Mouse (Mus musculus) MEL (cell line): ENCODE results near the gene Olfr1507. TPM values are rescaled to one million over a fixed set of nuclear protein-coding genes. Genes with fewer than 3 reads are reported as not detected.

ENCODE experiments used
- polyA plus RNA-seq, 2 experiments: library from polyadenylated mRNA; stranded (reverse) in 1 of 2; unstranded in 1 of 2; fragments of >175 nt in 1 of 2; fragments of >200 nt in 1 of 2; gene quantifications; 2 replicates each; pipeline versions ENCODE4 v1.2.1 to v1.2.4; 2012; ENCODE audit warnings: low replicate concordance in 2 of 2, low read depth in 1 of 2; ENCODE audit not compliant: insufficient read length in 2 of 2, insufficient read depth in 1 of 2, missing spikeins in 1 of 2
- total RNA-seq: library from RNA; depleted of rRNA; stranded (reverse); fragments of 300-350 nt; gene quantifications from 2 replicates; pipeline ENCODE4 v1.2.3, GENCODE M21; 2012; rRNA removed

The Olfr1507 gene
- total and polyA plus RNA-seq, 3 experiments, result not detected

Other genes starting within 250 kb of the Olfr1507 start
- 46.5 and 47.5 TPM in 2 replicates for gene Chd8, start 238.0 kb downstream of the Olfr1507 start, total RNA-seq
- gene Chd8, start 238.0 kb downstream of the Olfr1507 start, polyA plus RNA-seq, result 10 to 100 TPM; 73.5 to 85.6 TPM
- gene Tox4, start 216.6 kb downstream of the Olfr1507 start, total RNA-seq, result 35.1 and 39.0 TPM in 2 replicates
- 10 to 100 TPM in 1 of 2 experiments, not detected in 1; 42.2 TPM for gene Tox4, start 216.6 kb downstream of the Olfr1507 start, polyA plus RNA-seq
- gene Rab2b, start 216.2 kb downstream of the Olfr1507 start, total RNA-seq, result 2.9 and 3.0 TPM in 2 replicates
- gene Rab2b, start 216.2 kb downstream of the Olfr1507 start, polyA plus RNA-seq, result 1 to 10 TPM in 1 of 2 experiments, not detected in 1; 5.9 TPM
- 40.3 and 49.8 TPM in 2 replicates for gene Mettl3, start 190.6 kb downstream of the Olfr1507 start, total RNA-seq
- 10 to 100 TPM in 1 of 2 experiments, not detected in 1; 50.7 TPM for gene Mettl3, start 190.6 kb downstream of the Olfr1507 start, polyA plus RNA-seq
- not detected in 2 replicates for gene Sall2, start 167.0 kb downstream of the Olfr1507 start, total RNA-seq
- not detected for gene Sall2, start 167.0 kb downstream of the Olfr1507 start, polyA plus RNA-seq
- 0.08 TPM in 1 of 2 replicates, not detected in the other for gene Olfr1513, start 139.3 kb downstream of the Olfr1507 start, total RNA-seq
- gene Olfr1513, start 139.3 kb downstream of the Olfr1507 start, polyA plus RNA-seq, result not detected
- gene Olfr1512, start 116.6 kb downstream of the Olfr1507 start, total RNA-seq, result 0.23 TPM in 2 replicates
- under 1 TPM in 1 of 2 experiments, not detected in 1; 0.24 TPM for gene Olfr1512, start 116.6 kb downstream of the Olfr1507 start, polyA plus RNA-seq
- not detected in 2 replicates for gene Olfr1511, start 98.4 kb downstream of the Olfr1507 start, total RNA-seq
- not detected for gene Olfr1511, start 98.4 kb downstream of the Olfr1507 start, polyA plus RNA-seq
- not detected in 2 replicates for gene Olfr1510, start 81.4 kb downstream of the Olfr1507 start, total RNA-seq
- not detected for gene Olfr1510, start 81.4 kb downstream of the Olfr1507 start, polyA plus RNA-seq
- gene Olfr1509, start 52.8 kb downstream of the Olfr1507 start, total RNA-seq, result not detected in 2 replicates
- not detected for gene Olfr1509, start 52.8 kb downstream of the Olfr1507 start, polyA plus RNA-seq
- not detected in 2 replicates for gene Olfr1508, start 28.3 kb downstream of the Olfr1507 start, total RNA-seq
- gene Olfr1508, start 28.3 kb downstream of the Olfr1507 start, polyA plus RNA-seq, result not detected